Mouse (Mus musculus): ENCODE results near the gene Limch1.

GRCm38 (mm10) chr5:67024459-67025050, 278.9 kb downstream of the Limch1 start:
- no peak for TF ChIP-seq CTCF (IDR thresholded peaks at IDR 0.05; ENCODE audit: low read depth)
- no peak for TF ChIP-seq EP300 (optimal IDR thresholded peaks at IDR 0.05)

Measured in stomach, postnatal 0 days (tissue).